Mouse (Mus musculus) CD4-positive, CD25-positive, alpha-beta regulatory T cell, adult 9 weeks (primary cell): ENCODE results near the gene Maip1. TPM values are rescaled to one million over a fixed set of nuclear protein-coding genes. Genes with fewer than 3 reads are reported as not detected.

Source experiments
- polyA plus RNA-seq: library from polyadenylated mRNA; unstranded; fragments of 100-300 nt; shearing (Covaris generic); gene quantifications from one replicate; pipeline ENCODE4 v1.2.1, GENCODE M21; 2017

Maip1 gene
- polyA plus RNA-seq, result 11.7 TPM

DNA sequence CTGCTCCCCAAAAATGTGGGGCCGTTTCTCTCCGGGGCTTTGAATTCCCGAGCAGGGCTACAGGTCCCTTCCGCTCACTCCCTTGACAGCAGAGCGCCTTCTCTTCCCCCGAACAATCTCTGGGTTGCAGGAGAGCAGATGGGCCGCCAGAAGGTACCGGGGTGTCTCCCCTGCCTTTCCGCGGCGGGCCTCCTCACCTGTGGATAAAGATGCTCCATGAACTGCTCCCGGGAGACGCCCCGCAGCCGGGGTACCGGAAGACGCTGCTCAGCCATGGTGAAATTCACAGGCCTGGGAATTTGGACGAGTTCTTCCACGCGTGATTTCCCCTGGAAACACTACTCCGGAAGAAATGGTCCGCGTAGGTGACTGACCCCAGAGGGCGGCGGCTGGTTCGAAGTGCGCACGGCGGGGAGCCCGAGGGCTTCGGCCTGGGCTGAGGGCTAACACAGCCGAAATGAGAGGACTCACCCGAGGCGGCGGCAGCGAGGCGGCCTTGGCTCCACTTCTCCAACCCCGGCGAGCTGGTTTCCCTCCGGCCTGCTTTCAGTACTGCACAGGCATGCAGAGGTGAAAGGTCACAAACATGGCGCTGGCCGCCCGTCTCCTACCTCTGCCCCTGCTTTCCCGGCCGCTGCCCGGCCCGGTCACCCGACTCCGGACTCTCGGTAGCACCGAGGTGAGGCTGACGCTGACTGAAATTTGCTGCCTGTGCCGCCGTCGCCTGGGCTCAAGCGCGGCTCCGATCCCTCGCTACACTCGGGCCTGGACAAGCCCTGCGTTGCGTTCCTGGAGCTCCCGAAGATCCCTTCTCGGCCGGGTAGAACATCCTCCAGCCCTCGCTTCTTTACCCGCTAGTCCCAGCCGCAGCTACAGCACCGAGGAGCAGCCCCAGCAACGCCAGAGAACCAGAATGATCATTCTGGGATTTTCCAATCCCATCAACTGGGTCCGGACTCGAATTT is at the start of gene Maip1, which contains the start of gene Tyw5:
Gene Maip1, plus strand, starts transcription at position 142 of the 965 bp plus-strand sequence.
Gene Tyw5, minus strand, starts transcription at position 915 of the 965 bp plus-strand sequence.

DNA sequence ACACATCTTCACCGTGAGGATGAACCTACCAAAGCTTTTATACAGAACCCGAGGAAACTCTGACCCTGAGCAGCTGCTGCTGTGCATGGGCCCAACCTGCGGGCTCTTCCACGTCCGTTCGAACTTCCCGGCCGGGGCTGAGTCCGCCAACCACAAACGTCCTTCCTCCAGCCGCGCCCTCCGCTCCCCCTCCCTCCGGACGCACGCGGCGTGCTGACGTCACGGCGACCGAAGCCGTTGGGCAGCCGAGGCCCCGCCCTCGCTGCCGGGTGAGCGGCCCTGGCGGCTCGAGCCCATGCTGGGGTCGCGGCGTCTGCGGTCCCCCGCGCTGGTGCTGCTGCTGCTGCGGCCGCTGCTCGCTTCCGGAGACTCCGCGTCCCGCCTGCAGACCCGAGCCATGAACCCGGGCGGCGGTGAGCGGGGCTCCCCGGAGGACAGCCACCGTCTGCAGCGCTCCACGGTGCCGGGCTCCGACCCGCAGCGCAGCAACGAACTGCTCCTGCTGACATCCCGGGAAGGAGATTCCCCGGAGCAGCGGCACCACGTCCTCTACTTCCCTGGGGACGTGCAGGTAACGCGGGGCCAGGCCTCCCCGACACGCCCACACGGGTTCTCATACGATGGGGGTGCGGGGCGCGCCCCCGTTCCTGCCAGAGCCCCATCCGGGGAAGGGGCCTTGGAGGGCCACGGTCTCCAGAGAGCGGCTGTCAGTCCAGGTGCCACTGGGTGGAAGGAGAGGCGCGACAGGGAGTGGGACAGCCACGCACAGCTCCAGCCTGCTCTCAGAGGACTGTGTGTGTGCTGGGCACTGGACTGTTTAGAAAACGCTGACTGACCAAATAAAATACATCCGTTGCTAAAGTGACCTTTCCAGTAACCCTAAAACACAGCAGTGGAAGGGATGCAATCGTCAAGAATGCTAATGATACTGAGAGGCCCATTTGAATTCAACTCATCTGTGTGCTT is 28.5 kb upstream of the Maip1 start, which contains the start of gene 1700066M21Rik:
Gene 1700066M21Rik, plus strand, starts transcription at position 245 of the 966 bp plus-strand sequence.

Other genes starting within 250 kb of the Maip1 start
- gene 1700066M21Rik, start 28.7 kb upstream of the Maip1 start, polyA plus RNA-seq, result 1.9 TPM
- 26.8 TPM for gene Tyw5, start 773 bp downstream of the Maip1 start, polyA plus RNA-seq